Mouse (Mus musculus) neural tube, embryonic 15.5 days (tissue): ENCODE data around the gene Irx3. TPM values are rescaled to one million over a fixed set of nuclear protein-coding genes. Genes with fewer than 3 reads are reported as not detected.

Source experiments
- ATAC-seq: fragments of 200-750 bp; cut with Nextera tagmentation; 2 replicates; pipeline ENCODE4 v1.8.0; 2017; ENCODE audit warnings: mild to moderate bottlenecking, moderate TSS enrichment, moderate library complexity; ENCODE audit not compliant: low FRiP score
- H3K27ac ChIP-seq: fragments of 300-500 bp; sonication (generic); replicated peaks from 2 replicates; pipeline ENCODE4 v1.5.1; 2015; ENCODE audit warnings: mild to moderate bottlenecking, inconsistent platforms
- H3K27me3 ChIP-seq: fragments of 300-500 bp; sonication (generic); replicated peaks from 2 replicates; pipeline ENCODE4 v1.6.1; 2015; ENCODE audit warnings: inconsistent platforms
- H3K36me3 ChIP-seq: fragments of 300-500 bp; sonication (generic); 2 replicates; pipeline ENCODE4 v1.6.1; 2015; ENCODE audit warnings: inconsistent platforms
- H3K4me1 ChIP-seq: fragments of 300-500 bp; sonication (generic); 2 replicates; pipeline ENCODE4 v1.6.1; 2015; ENCODE audit warnings: inconsistent platforms
- H3K4me2 ChIP-seq: fragments of 300-500 bp; sonication (generic); 2 replicates; pipeline ENCODE4 v1.6.1; 2015; ENCODE audit warnings: inconsistent platforms, mild to moderate bottlenecking, moderate library complexity
- H3K4me3 ChIP-seq: fragments of 300-500 bp; sonication (generic); replicated peaks from 2 replicates; pipeline ENCODE4 v1.5.1; 2015; ENCODE audit warnings: mild to moderate bottlenecking, inconsistent platforms
- H3K9ac ChIP-seq: fragments of 300-500 bp; sonication (generic); replicated peaks from 2 replicates; pipeline ENCODE4 v1.6.1; 2015; ENCODE audit warnings: mild to moderate bottlenecking, inconsistent platforms
- H3K9me3 ChIP-seq: fragments of 300-500 bp; sonication (generic); replicated peaks from 2 replicates; pipeline ENCODE4 v1.6.1; 2016; ENCODE audit warnings: inconsistent platforms
- WGBS: fragments of 180-500 bp; shearing (Covaris S2); methylation state at CpG from one replicate; pipeline ENCODE4 v1.1.7; 2015; ENCODE audit warnings: mixed read lengths; 5-methylcytosine and 5-hydroxymethylcytosine counted together
- polyA plus RNA-seq: library from polyadenylated mRNA; unstranded; fragments of >200 nt; fragmentation: Nextera tagmentation; extraction: Ambion mirVana; gene quantifications from 2 replicates; pipeline ENCODE4 v1.2.1, GENCODE M21; 2015

The Irx3 gene
- polyA plus RNA-seq = 4.0 and 6.3 TPM in 2 replicates

DNA sequence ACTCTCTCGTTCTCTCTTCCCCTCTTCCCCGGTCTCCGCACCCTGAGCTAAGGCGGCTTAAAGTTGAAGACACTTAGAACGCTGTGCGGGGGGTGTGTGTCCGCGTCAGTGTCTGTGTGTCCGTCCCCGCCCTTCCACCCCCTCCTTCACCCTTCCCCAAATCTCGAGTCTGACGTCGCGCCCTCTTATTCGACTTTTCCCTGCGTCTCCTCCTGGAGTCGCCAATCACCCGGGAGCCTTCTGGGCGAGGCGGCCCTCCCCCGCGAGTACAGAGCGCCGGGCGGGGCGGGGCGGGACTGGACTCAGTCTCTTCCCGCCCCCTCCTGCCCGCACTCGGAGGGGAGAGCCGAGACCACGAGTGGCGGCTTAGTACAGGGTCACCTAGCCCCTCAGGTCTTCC, at the start of gene Irx3:
Gene Irx3, minus strand, starts transcription at position 229 of the 400 bp plus-strand sequence.
- ATAC-seq = peak; percentile 58
- Histone ChIP-seq H3K27me3 (peaks cover 77% of the 10 kb centered on the region), H3K36me3 (no peaks in the 10 kb centered on the region), H3K9me3 (no peaks in the 10 kb centered on the region), H3K4me2 (peak within 1 kb of the TSS; percentile 83), H3K4me1 (peaks cover 68% of the 10 kb centered on the region), H3K9ac (peak within 1 kb of the TSS; percentile 63), H3K27ac (peak within 1 kb of the TSS; percentile 79), H3K4me3 (peak within 1 kb of the TSS; percentile 49)
- under 1% methylated on average over 25 of the region's 33 CpGs for WGBS

DNA sequence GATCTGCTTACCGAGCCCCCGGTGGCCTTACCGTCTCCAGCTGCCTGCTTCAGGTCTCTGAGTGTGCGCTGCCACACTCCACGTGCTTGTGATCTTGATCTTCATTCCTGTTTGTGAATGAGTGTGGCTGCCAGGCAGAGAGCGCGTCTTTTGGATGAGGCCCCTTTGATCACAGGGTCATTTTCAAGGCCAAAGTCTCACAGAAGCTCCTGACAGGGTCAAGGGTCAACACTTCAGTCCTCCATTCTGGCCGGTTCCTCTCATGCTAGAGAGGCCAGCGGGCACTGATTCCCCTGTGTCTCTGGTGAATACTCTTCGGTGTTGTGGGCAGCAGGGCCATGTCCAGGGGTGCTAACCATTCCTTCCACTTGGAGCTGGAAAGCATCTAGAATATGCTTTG, 49.5 kb upstream of the Irx3 start:
- no peak for ATAC-seq
- H3K27ac ChIP-seq = no peak overlapping the region
- no peaks in the 10 kb centered on the region for H3K9me3 ChIP-seq
- H3K9ac ChIP-seq = no peak overlapping the region
- H3K4me3 ChIP-seq = no peak overlapping the region
- no peaks in the 10 kb centered on the region for H3K36me3 ChIP-seq
- 73% methylated on average over 10 of the region's 10 CpGs for WGBS
- H3K4me1 ChIP-seq = no peaks in the 10 kb centered on the region
- H3K27me3 ChIP-seq = peaks cover 37% of the 10 kb centered on the region
- no peak overlapping the region for H3K4me2 ChIP-seq

DNA sequence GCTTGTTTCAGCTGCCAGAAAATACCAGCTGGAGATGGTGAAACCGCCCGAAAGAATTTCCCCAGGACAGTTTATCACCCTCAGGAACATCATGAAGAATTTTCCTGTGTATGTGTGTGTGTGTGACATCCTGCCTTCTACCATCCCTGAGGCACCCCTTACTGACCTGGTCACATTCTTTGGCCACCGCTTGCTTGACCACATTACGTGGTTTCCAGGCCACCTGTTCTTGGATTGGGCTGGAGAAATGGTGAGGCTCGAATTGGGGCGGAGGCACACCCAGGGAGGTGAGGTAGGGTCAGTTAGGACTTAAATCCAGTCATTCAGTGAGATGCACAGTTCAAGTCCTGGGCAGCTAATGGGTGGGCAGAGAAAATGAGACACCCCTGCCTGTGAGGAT, 48.1 kb upstream of the Irx3 start:
- Histone ChIP-seq H3K4me3 (no peak overlapping the region), H3K27me3 (peaks cover 25% of the 10 kb centered on the region), H3K4me1 (no peaks in the 10 kb centered on the region), H3K27ac (no peak overlapping the region), H3K9ac (no peak overlapping the region), H3K4me2 (no peak overlapping the region), H3K9me3 (no peaks in the 10 kb centered on the region), H3K36me3 (no peaks in the 10 kb centered on the region)
- WGBS = 93% methylated on average over 6 of the region's 6 CpGs
- ATAC-seq = no peak

DNA sequence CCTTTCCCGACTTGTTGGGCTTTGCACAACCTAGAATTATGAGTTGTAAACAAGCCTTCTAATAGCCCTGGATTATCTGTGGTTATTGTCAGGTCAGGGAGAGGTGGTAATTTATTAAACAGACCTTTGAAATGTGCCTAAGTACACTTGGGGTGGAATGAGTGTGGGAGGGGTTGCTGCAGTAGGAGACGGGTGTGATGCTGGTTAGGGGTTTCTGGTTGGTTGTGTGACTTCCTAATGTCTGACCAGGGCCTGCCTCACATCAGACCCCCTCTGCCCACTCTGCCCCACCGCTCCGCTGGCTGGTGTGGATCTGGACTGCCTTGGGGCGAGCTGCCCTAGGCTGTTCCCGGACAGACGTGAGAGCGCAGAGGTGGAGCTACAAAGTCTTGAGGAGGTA, 47.7 kb upstream of the Irx3 start:
- H3K9me3 ChIP-seq = no peaks in the 10 kb centered on the region
- H3K27me3 ChIP-seq = peaks cover 22% of the 10 kb centered on the region; the same call in 1 of the 2 replicates
- 75% methylated on average over 8 of the region's 8 CpGs for WGBS
- H3K9ac ChIP-seq = no peak overlapping the region
- H3K36me3 ChIP-seq = no peaks in the 10 kb centered on the region
- no peak overlapping the region for H3K4me2 ChIP-seq
- no peak overlapping the region for H3K4me3 ChIP-seq
- H3K27ac ChIP-seq = no peak overlapping the region
- no peaks in the 10 kb centered on the region for H3K4me1 ChIP-seq
- ATAC-seq = no peak

DNA sequence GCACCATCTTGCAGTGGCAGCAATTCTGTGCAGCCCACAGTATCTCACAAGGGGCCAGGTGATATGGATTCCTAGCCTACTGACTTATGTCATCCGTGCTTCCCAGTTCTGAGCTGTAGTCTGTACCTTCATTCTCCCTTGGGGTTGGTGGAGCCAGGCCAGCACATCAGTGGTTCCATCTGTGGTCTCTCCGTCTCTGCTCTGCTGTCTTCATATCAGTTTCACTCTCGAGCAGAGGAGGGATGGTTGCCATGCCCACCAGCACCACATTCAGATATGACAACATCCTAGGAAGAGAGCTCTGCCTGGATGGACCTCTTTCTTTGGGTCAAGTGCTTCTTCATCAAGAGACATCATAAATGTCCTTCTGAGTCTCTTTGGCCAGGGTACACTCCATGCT, 43.8 kb upstream of the Irx3 start:
- Histone ChIP-seq H3K36me3 (no peaks in the 10 kb centered on the region), H3K4me2 (no peak overlapping the region), H3K27ac (no peak overlapping the region), H3K4me1 (no peaks in the 10 kb centered on the region), H3K27me3 (peaks cover 17% of the 10 kb centered on the region; the same call in 1 of the 2 replicates), H3K9me3 (no peaks in the 10 kb centered on the region), H3K4me3 (no peak overlapping the region), H3K9ac (no peak overlapping the region)
- 89% methylated on average over 3 of the region's 3 CpGs for WGBS
- no peak for ATAC-seq

DNA sequence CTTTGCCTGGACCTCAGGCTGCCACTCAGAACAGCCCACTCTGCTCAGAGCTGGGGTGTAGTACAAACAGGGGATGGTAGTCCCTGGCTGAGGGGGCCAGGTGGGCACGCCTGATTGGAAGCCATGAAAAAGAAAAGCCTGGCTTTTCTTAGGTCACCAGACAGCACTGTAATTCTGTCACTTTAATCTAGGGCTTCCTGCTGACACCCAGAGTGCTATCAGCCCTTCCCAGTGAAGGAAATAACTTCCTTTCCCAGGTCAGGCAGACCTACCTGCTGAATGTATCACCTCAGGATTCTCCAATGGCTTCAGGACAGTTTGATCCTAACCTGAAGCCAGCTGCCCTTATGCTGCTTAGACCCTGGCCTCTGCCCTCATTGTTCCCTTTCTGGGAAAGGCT, 35.3 kb upstream of the Irx3 start:
- WGBS = 44% methylated on average over 1 of the region's 1 CpGs
- ATAC-seq = no peak
- no peak overlapping the region for H3K9ac ChIP-seq
- H3K4me3 ChIP-seq = no peak overlapping the region
- no peak overlapping the region for H3K27ac ChIP-seq
- peaks cover 16% of the 10 kb centered on the region for H3K27me3 ChIP-seq
- H3K9me3 ChIP-seq = no peaks in the 10 kb centered on the region
- no peaks in the 10 kb centered on the region for H3K4me1 ChIP-seq
- H3K4me2 ChIP-seq = no peak overlapping the region
- no peaks in the 10 kb centered on the region for H3K36me3 ChIP-seq

DNA sequence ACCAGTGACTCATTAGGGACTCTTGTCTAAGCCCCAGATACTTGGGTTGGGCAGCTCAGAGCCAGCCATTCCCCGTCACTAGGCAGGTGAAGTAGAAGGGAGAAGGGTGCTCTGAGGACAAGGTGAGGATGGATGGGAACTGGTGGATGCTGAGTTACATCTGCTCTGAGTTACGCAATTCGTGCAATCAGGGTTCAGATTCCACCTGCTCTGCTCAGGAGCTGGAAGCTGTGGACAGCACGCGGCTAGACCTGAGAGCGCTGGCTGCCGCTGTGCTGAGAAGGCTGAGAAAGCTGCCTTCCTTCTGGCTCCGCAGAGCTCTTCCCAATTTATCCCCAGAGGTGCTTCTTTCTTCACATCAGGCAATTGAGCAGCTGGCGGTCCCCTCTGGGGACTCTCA, 34.8 kb upstream of the Irx3 start:
- Histone ChIP-seq H3K27me3 (peaks cover 13% of the 10 kb centered on the region), H3K4me1 (no peaks in the 10 kb centered on the region), H3K9ac (no peak overlapping the region), H3K4me2 (no peak overlapping the region), H3K27ac (no peak overlapping the region), H3K4me3 (no peak overlapping the region), H3K36me3 (no peaks in the 10 kb centered on the region), H3K9me3 (no peaks in the 10 kb centered on the region)
- ATAC-seq = no peak
- WGBS = 65% methylated on average over 9 of the region's 9 CpGs

DNA sequence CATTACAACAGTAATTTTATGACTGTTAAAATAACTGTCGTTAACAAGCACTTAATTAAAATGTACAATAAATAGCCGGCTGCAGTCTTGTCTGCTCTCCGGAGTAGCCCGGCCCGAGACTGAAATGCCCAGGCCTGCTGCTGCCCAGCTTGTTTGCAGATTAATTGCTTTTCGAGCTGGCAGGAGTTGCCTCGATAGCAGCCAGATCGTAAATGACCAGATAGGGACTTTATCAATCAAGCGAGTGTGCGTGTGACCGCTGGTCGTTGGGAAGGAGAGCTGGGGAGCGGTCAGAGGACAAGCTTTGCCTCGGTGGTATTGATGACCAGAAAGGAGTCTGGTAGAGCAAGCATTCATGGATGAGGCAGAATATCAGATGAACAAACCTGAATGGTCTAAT, 25.8 kb upstream of the Irx3 start:
- no peak overlapping the region for H3K27ac ChIP-seq
- no peak overlapping the region for H3K9ac ChIP-seq
- WGBS = 15% methylated on average over 14 of the region's 14 CpGs
- no peaks in the 10 kb centered on the region for H3K9me3 ChIP-seq
- no peak; the same call in 1 of the 2 replicates for ATAC-seq
- peaks cover 13% of the 10 kb centered on the region for H3K4me1 ChIP-seq
- H3K4me3 ChIP-seq = no peak overlapping the region
- H3K36me3 ChIP-seq = no peaks in the 10 kb centered on the region
- peaks cover 48% of the 10 kb centered on the region for H3K27me3 ChIP-seq
- no peak overlapping the region for H3K4me2 ChIP-seq

DNA sequence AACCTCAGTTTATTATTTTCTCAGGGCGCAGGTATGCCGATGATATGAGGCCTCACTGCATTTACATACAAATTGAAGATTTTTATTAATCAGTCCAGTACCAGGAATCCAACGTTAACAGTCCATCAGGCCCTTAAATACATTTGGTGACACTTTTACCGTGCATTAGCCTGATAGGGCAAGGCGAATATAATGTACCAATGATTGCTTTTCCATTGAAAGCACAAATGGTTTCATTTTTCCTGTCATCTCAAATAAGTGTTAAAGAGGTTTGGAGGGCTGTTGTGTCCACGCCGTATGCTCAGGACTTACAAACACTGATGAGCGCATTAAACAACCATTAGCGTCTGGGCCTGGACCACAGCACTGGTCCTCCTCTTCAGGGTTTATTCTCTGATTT, 25.3 kb upstream of the Irx3 start:
- WGBS = 45% methylated on average over 9 of the region's 9 CpGs
- Histone ChIP-seq H3K36me3 (no peaks in the 10 kb centered on the region), H3K4me3 (no peak overlapping the region), H3K9me3 (no peaks in the 10 kb centered on the region), H3K4me1 (peaks cover 13% of the 10 kb centered on the region), H3K4me2 (no peak overlapping the region), H3K27ac (no peak overlapping the region), H3K27me3 (peaks cover 49% of the 10 kb centered on the region), H3K9ac (no peak overlapping the region)
- ATAC-seq = no peak; the same call in 1 of the 2 replicates

DNA sequence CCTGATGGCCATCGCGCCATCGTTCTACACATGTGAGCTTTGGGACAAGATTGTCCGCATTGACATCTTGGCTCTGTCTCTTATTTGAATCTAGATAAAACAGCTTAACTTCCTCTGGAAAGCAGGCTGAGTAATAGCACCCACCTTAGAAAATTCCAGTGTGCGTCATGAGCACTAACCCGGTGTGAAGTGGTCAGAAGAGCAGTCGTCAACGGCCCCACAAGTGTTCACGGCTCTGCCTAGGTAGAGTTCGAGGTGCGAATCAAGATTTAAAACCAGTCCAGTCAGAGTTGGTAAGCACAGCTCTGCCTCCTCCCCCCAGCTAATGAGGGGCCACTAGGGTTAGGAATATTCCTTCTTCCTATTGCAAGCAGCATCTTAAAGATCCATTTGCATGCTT, 21.5 kb upstream of the Irx3 start:
- H3K4me2 ChIP-seq = no peak overlapping the region
- H3K27me3 ChIP-seq = peaks cover 31% of the 10 kb centered on the region
- ATAC-seq = no peak
- H3K9me3 ChIP-seq = no peaks in the 10 kb centered on the region
- WGBS = 89% methylated on average over 11 of the region's 11 CpGs
- no peaks in the 10 kb centered on the region for H3K36me3 ChIP-seq
- H3K27ac ChIP-seq = no peak overlapping the region
- peaks cover 13% of the 10 kb centered on the region for H3K4me1 ChIP-seq
- H3K4me3 ChIP-seq = no peak overlapping the region
- H3K9ac ChIP-seq = no peak overlapping the region

DNA sequence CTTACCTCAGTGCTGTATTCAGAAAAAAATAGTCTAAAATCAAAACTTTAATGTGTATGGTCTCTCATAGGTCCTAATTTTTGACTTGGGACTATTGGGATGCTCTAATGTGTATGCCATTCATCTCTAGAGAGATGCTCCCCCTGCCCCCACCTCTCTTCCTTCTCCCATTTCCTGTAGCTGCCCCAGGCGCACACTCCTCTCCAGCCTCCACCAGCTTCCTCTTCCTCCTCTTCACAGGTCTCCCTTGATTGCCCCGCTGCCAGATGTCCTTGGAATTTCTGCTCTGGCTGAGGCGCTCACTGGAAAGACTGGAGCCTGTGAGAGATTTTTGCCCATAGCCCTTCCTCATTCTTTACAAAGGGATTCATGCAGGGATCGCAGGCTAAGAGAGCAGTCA, 20.9 kb upstream of the Irx3 start:
- no peak overlapping the region for H3K4me2 ChIP-seq
- 77% methylated on average over 4 of the region's 4 CpGs for WGBS
- no peak for ATAC-seq
- no peak overlapping the region for H3K27ac ChIP-seq
- no peak overlapping the region for H3K9ac ChIP-seq
- H3K36me3 ChIP-seq = no peaks in the 10 kb centered on the region
- peaks cover 33% of the 10 kb centered on the region for H3K27me3 ChIP-seq
- peaks cover 10% of the 10 kb centered on the region for H3K4me1 ChIP-seq
- no peak overlapping the region for H3K4me3 ChIP-seq
- H3K9me3 ChIP-seq = no peaks in the 10 kb centered on the region

DNA sequence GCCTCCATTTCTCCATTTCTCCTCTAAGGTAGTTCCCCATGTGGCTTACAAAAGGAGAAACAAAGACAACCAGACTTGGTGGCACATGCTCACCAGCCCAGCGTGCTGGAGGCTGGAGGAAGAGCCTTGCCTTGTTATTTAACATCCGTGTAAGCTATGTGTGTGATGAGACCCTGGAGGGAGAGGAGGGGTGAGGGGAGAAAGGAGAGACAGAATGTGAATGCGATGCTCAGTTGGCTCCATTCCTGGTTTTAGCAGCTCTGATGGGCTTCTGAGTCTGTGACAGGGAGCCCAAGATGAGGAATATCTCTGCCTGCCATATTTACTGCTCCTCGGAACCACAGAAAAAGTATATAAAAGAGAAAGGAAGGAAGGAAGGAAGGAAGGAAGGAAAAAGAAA, 20.1 kb upstream of the Irx3 start:
- peaks cover 4% of the 10 kb centered on the region; the same call in 1 of the 2 replicates for H3K4me1 ChIP-seq
- H3K27ac ChIP-seq = no peak overlapping the region
- WGBS = 35% methylated on average over 4 of the region's 4 CpGs
- H3K9me3 ChIP-seq = no peaks in the 10 kb centered on the region
- H3K4me3 ChIP-seq = no peak overlapping the region
- H3K27me3 ChIP-seq = peaks cover 41% of the 10 kb centered on the region
- no peak overlapping the region for H3K4me2 ChIP-seq
- H3K9ac ChIP-seq = no peak overlapping the region
- no peaks in the 10 kb centered on the region for H3K36me3 ChIP-seq
- ATAC-seq = no peak

DNA sequence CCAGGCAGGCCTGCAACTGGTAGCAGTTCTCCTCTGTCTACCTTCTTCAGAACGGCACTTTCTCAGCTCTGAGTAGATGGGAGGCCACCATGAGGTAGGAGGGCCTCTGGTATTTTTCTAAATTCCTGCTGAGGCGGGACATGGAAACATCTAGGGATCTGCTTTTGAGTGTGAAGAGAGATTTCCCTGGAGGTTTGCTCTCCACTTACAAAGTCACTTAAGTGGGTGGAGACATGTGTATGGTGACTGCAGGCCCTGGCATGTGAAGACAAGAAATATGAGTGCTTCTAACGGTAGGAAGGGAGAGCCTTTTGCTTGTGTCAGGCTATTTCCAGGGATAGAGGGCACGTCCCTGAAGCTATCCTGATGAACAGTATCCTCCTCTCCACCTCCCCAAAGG, 17.9 kb upstream of the Irx3 start:
- Histone ChIP-seq H3K4me1 (no peaks in the 10 kb centered on the region), H3K36me3 (no peaks in the 10 kb centered on the region), H3K4me3 (no peak overlapping the region), H3K27me3 (peaks cover 45% of the 10 kb centered on the region), H3K27ac (no peak overlapping the region), H3K4me2 (no peak overlapping the region), H3K9ac (no peak overlapping the region), H3K9me3 (no peaks in the 10 kb centered on the region)
- no peak for ATAC-seq
- 81% methylated on average over 4 of the region's 4 CpGs for WGBS
